Mouse (Mus musculus): ENCODE measurements around the gene Rnf19b. TPM values are rescaled to one million over a fixed set of nuclear protein-coding genes. Genes with fewer than 3 reads are reported as not detected.

Gene Rnf19b
- polyA plus RNA-seq, 1 experiment from 2014 or later, result 9.3 TPM

- Histone ChIP-seq H3K4me1 (ENCODE audit: control insufficient read depth, insufficient read depth, low read length) (peaks cover 10% of the 10 kb centered on the region), H3K4me2 (no peak overlapping the region), H3K27me3 (ENCODE audit: control insufficient read depth, insufficient read depth, low read length) (peaks cover 27% of the 10 kb centered on the region), H3K27ac (ENCODE audit: low read depth, low read length) (no peak overlapping the region), H3K36me3 (ENCODE audit: control insufficient read depth, insufficient read depth, low read length) (no peaks in the 10 kb centered on the region), H3K4me3 (ENCODE audit: low read depth, low read length) (no peak overlapping the region), H3K9me3 (ENCODE audit: control insufficient read depth, low read length) (no peaks in the 10 kb centered on the region), H3K9ac (ENCODE audit: low read length) (no peak overlapping the region)
- ATAC-seq (ENCODE audit: low FRiP score) (no peak), DNase-seq (ENCODE audit: low spot score, missing footprints) (no peak)
- whole genome bisulfite sequencing, result 91% methylated on average over 14 of the region's 14 CpGs
Observed at GRCm38 (mm10) chr4:129117720-129118510, 59.8 kb downstream of the Rnf19b start.

GRCm38 (mm10) chr4:129119708-129120107, 61.6 kb downstream of the Rnf19b start:
- H3K4me1 ChIP-seq (ENCODE audit: control insufficient read depth, insufficient read depth, low read length), result peaks cover 10% of the 10 kb centered on the region
- no peak overlapping the region for H3K27ac ChIP-seq (ENCODE audit: low read depth, low read length)
- WGBS, result 80% methylated on average over 10 of the region's 10 CpGs
- ATAC-seq (ENCODE audit: low FRiP score) (no peak), DNase-seq (ENCODE audit: low spot score, missing footprints) (no peak)
- H3K9me3 ChIP-seq (ENCODE audit: control insufficient read depth, low read length), result no peaks in the 10 kb centered on the region
- H3K4me3 ChIP-seq (ENCODE audit: low read depth, low read length), result no peak overlapping the region
- H3K27me3 ChIP-seq (ENCODE audit: control insufficient read depth, insufficient read depth, low read length), result peaks cover 31% of the 10 kb centered on the region
- no peak overlapping the region for H3K4me2 ChIP-seq
- H3K9ac ChIP-seq (ENCODE audit: low read length), result no peak overlapping the region
- no peaks in the 10 kb centered on the region for H3K36me3 ChIP-seq (ENCODE audit: control insufficient read depth, insufficient read depth, low read length)

GRCm38 (mm10) chr4:129120520-129121445, 62.7 kb downstream of the Rnf19b start:
- Histone ChIP-seq H3K27ac (ENCODE audit: low read depth, low read length) (no peak overlapping the region), H3K4me2 (peak overlapping the region; percentile 74), H3K27me3 (ENCODE audit: control insufficient read depth, insufficient read depth, low read length) (peaks cover 31% of the 10 kb centered on the region), H3K9me3 (ENCODE audit: control insufficient read depth, low read length) (no peaks in the 10 kb centered on the region), H3K36me3 (ENCODE audit: control insufficient read depth, insufficient read depth, low read length) (no peaks in the 10 kb centered on the region), H3K9ac (ENCODE audit: low read length) (peak overlapping the region; percentile 51), H3K4me3 (ENCODE audit: low read depth, low read length) (peak overlapping the region; percentile 36), H3K4me1 (ENCODE audit: control insufficient read depth, insufficient read depth, low read length) (peaks cover 16% of the 10 kb centered on the region)
- DNase-seq (ENCODE audit: low spot score, missing footprints), result peak; percentile 94
- WGBS, result under 1% methylated on average over 47 of the region's 59 CpGs
- peak; percentile 68 for ATAC-seq (ENCODE audit: low FRiP score)

- H3K4me1 ChIP-seq (ENCODE audit: control insufficient read depth, insufficient read depth, low read length), result peaks cover 16% of the 10 kb centered on the region
- DNase-seq (ENCODE audit: low spot score, missing footprints), result no peak
- no peak within 1 kb of the TSS for H3K27ac ChIP-seq (ENCODE audit: low read depth, low read length)
- H3K36me3 ChIP-seq (ENCODE audit: control insufficient read depth, insufficient read depth, low read length), result no peaks in the 10 kb centered on the region
- peak; percentile 20 for ATAC-seq (ENCODE audit: low FRiP score)
- 4% methylated on average over 17 of the region's 17 CpGs for WGBS
- peak within 1 kb of the TSS; percentile 51 for H3K9ac ChIP-seq (ENCODE audit: low read length)
- peak within 1 kb of the TSS; percentile 36 for H3K4me3 ChIP-seq (ENCODE audit: low read depth, low read length)
- H3K27me3 ChIP-seq (ENCODE audit: control insufficient read depth, insufficient read depth, low read length), result peaks cover 31% of the 10 kb centered on the region
- H3K4me2 ChIP-seq, result peak within 1 kb of the TSS; percentile 74
- no peaks in the 10 kb centered on the region for H3K9me3 ChIP-seq (ENCODE audit: control insufficient read depth, low read length)
Observed at GRCm38 (mm10) chr4:129121569-129122086, 63.6 kb downstream of the Rnf19b start, which contains the start of gene Hpca. Hpca (minus strand) TSS chr4:129122036.

- H3K4me3 ChIP-seq (ENCODE audit: low read depth, low read length), result no peak overlapping the region
- no peaks in the 10 kb centered on the region for H3K36me3 ChIP-seq (ENCODE audit: control insufficient read depth, insufficient read depth, low read length)
- H3K27me3 ChIP-seq (ENCODE audit: control insufficient read depth, insufficient read depth, low read length), result peaks cover 31% of the 10 kb centered on the region
- peaks cover 16% of the 10 kb centered on the region for H3K4me1 ChIP-seq (ENCODE audit: control insufficient read depth, insufficient read depth, low read length)
- DNase-seq (ENCODE audit: low spot score, missing footprints), result no peak
- H3K27ac ChIP-seq (ENCODE audit: low read depth, low read length), result no peak overlapping the region
- no peak for ATAC-seq (ENCODE audit: low FRiP score)
- H3K9ac ChIP-seq (ENCODE audit: low read length), result no peak overlapping the region
- no peaks in the 10 kb centered on the region for H3K9me3 ChIP-seq (ENCODE audit: control insufficient read depth, low read length)
- no peak overlapping the region for H3K4me2 ChIP-seq
- 41% methylated on average over 9 of the region's 9 CpGs for WGBS
Observed at GRCm38 (mm10) chr4:129122107-129122506, 64.0 kb downstream of the Rnf19b start.

- no peak overlapping the region for H3K4me2 ChIP-seq
- no peak overlapping the region for H3K27ac ChIP-seq (ENCODE audit: low read depth, low read length)
- whole genome bisulfite sequencing, result 35% methylated on average over 8 of the region's 8 CpGs
- H3K4me3 ChIP-seq (ENCODE audit: low read depth, low read length), result no peak overlapping the region
- no peak overlapping the region for H3K9ac ChIP-seq (ENCODE audit: low read length)
- peaks cover 16% of the 10 kb centered on the region for H3K4me1 ChIP-seq (ENCODE audit: control insufficient read depth, insufficient read depth, low read length)
- no peak for DNase-seq (ENCODE audit: low spot score, missing footprints)
- ATAC-seq (ENCODE audit: low FRiP score), result no peak
- H3K27me3 ChIP-seq (ENCODE audit: control insufficient read depth, insufficient read depth, low read length), result peaks cover 31% of the 10 kb centered on the region
- H3K36me3 ChIP-seq (ENCODE audit: control insufficient read depth, insufficient read depth, low read length), result no peaks in the 10 kb centered on the region
- no peaks in the 10 kb centered on the region for H3K9me3 ChIP-seq (ENCODE audit: control insufficient read depth, low read length)
Observed at GRCm38 (mm10) chr4:129122719-129123118, 64.6 kb downstream of the Rnf19b start.

GRCm38 (mm10) chr4:129124652-129125146, 66.6 kb downstream of the Rnf19b start:
- H3K27ac ChIP-seq (ENCODE audit: low read depth, low read length), result no peak overlapping the region
- peaks cover 16% of the 10 kb centered on the region for H3K4me1 ChIP-seq (ENCODE audit: control insufficient read depth, insufficient read depth, low read length)
- no peak overlapping the region for H3K4me3 ChIP-seq (ENCODE audit: low read depth, low read length)
- ATAC-seq (ENCODE audit: low FRiP score) (peak; percentile 48), DNase-seq (ENCODE audit: low spot score, missing footprints) (no peak)
- WGBS, result 5% methylated on average over 13 of the region's 13 CpGs
- peaks cover 31% of the 10 kb centered on the region for H3K27me3 ChIP-seq (ENCODE audit: control insufficient read depth, insufficient read depth, low read length)
- H3K4me2 ChIP-seq, result peak overlapping the region; percentile 28; the same call in 1 of the 2 replicates
- no peak overlapping the region for H3K9ac ChIP-seq (ENCODE audit: low read length)
- no peaks in the 10 kb centered on the region for H3K9me3 ChIP-seq (ENCODE audit: control insufficient read depth, low read length)
- H3K36me3 ChIP-seq (ENCODE audit: control insufficient read depth, insufficient read depth, low read length), result no peaks in the 10 kb centered on the region

GRCm38 (mm10) chr4:129125736-129126451, 67.8 kb downstream of the Rnf19b start:
- H3K9me3 ChIP-seq (ENCODE audit: control insufficient read depth, low read length), result no peaks in the 10 kb centered on the region
- H3K4me1 ChIP-seq (ENCODE audit: control insufficient read depth, insufficient read depth, low read length), result peaks cover 16% of the 10 kb centered on the region
- H3K9ac ChIP-seq (ENCODE audit: low read length), result 0 out of 2 replicates have a peak overlapping the region, but pooled peaks have one; percentile 16
- WGBS, result 9% methylated on average over 19 of the region's 19 CpGs
- peaks cover 25% of the 10 kb centered on the region for H3K27me3 ChIP-seq (ENCODE audit: control insufficient read depth, insufficient read depth, low read length)
- peak overlapping the region; percentile 36 for H3K4me2 ChIP-seq
- peak overlapping the region; percentile 10; the same call in 1 of the 2 replicates for H3K4me3 ChIP-seq (ENCODE audit: low read depth, low read length)
- ATAC-seq (ENCODE audit: low FRiP score) (no peak), DNase-seq (ENCODE audit: low spot score, missing footprints) (no peak)
- no peaks in the 10 kb centered on the region for H3K36me3 ChIP-seq (ENCODE audit: control insufficient read depth, insufficient read depth, low read length)
- H3K27ac ChIP-seq (ENCODE audit: low read depth, low read length), result no peak overlapping the region
